Mouse (Mus musculus) liver, embryonic 11.5 days (tissue): ENCODE results near the gene Creld1. TPM values are rescaled to one million over a fixed set of nuclear protein-coding genes. Genes with fewer than 3 reads are reported as not detected.

ENCODE experiments used
- ATAC-seq: fragments of 200-750 bp; cut with Nextera tagmentation; replicated peaks from 2 replicates; pipeline ENCODE4 v1.8.0; 2017; ENCODE audit warnings: moderate number of reproducible peaks, mild to moderate bottlenecking, moderate TSS enrichment, moderate library complexity; ENCODE audit not compliant: low FRiP score
- DNase-seq: peaks from one replicate; pipeline ENCODE4 v3.0.0-alpha.2; 2017; ENCODE audit warnings: low spot score
- H3K27ac ChIP-seq: fragments of 300-500 bp; sonication (generic); 2 replicates; pipeline ENCODE4 v1.5.1; 2014; ENCODE audit warnings: mild to moderate bottlenecking, low read depth, low read length, control low read depth
- H3K27me3 ChIP-seq: fragments of 300-500 bp; sonication (generic); replicated peaks from 2 replicates; pipeline ENCODE4 v1.6.1; 2014; ENCODE audit warnings: low read length, mixed read lengths; ENCODE audit not compliant: control insufficient read depth, insufficient read depth
- H3K36me3 ChIP-seq: fragments of 300-500 bp; sonication (generic); 2 replicates; pipeline ENCODE4 v1.6.1; 2014; ENCODE audit warnings: mild to moderate bottlenecking, low read length, moderate library complexity, mixed read lengths; ENCODE audit not compliant: control insufficient read depth, insufficient read depth
- H3K4me1 ChIP-seq: fragments of 300-500 bp; sonication (generic); replicated peaks from 2 replicates; pipeline ENCODE4 v1.6.1; 2014; ENCODE audit warnings: low read length, mixed read lengths; ENCODE audit not compliant: control insufficient read depth, insufficient read depth
- H3K4me2 ChIP-seq: fragments of 300-500 bp; sonication (generic); 2 replicates; pipeline ENCODE4 v1.6.1; 2014; ENCODE audit warnings: mild to moderate bottlenecking, control low read depth, moderate library complexity
- H3K4me3 ChIP-seq: fragments of 300-500 bp; sonication (generic); 2 replicates; pipeline ENCODE4 v1.5.1; 2014; ENCODE audit warnings: low read depth, low read length, control low read depth
- H3K9ac ChIP-seq: fragments of 300-500 bp; sonication (generic); 2 replicates; pipeline ENCODE4 v1.6.1; 2014; ENCODE audit warnings: low read depth, low read length, control low read depth
- H3K9me3 ChIP-seq: fragments of 300-500 bp; sonication (generic); 2 replicates; pipeline ENCODE4 v1.6.1; 2016; ENCODE audit warnings: low read length, inconsistent platforms, mixed read lengths; ENCODE audit not compliant: control insufficient read depth
- WGBS: fragments of 180-500 bp; shearing (Covaris S2); extraction: QIAGEN DNeasy Blood & Tissue Kit; methylation state at CpG from one replicate; pipeline ENCODE4 v1.1.7; 2014; 5-methylcytosine and 5-hydroxymethylcytosine counted together
- polyA plus RNA-seq: library from polyadenylated mRNA; unstranded; fragments of >200 nt; fragmentation: Nextera tagmentation; extraction: Ambion mirVana; gene quantifications from 2 replicates; pipeline ENCODE4 v1.2.1, GENCODE M21; 2014

Creld1 gene
- polyA plus RNA-seq, 1 experiment from 2014 or later, result 18.5 TPM

DNA sequence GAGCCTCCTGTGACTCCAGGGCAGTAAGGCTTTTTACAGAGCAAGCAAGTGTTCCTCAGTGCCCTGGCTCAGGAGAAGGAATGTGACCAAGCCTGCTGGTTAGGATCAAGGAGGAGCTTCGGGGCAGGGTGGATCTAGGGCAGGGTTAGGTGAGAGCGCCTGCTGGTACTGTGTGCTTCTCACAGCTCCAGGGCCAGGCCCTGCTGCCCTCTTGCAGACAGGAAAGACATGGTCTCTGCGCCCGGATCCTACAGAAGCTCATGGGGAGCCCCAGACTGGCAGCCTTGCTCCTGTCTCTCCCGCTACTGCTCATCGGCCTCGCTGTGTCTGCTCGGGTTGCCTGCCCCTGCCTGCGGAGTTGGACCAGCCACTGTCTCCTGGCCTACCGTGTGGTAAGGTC lies 24.5 kb upstream of the Creld1 start:
- ATAC-seq (no peak), DNase-seq (no peak)
- H3K9ac ChIP-seq, result no peak overlapping the region
- H3K4me2 ChIP-seq, result no peak overlapping the region
- 0 out of 2 replicates have a peak, but pooled peaks cover 2% of the 10 kb centered on the region for H3K4me1 ChIP-seq
- no peaks in the 10 kb centered on the region for H3K27me3 ChIP-seq
- H3K4me3 ChIP-seq, result no peak overlapping the region
- WGBS, result 58% methylated on average over 10 of the region's 10 CpGs
- H3K9me3 ChIP-seq, result no peaks in the 10 kb centered on the region
- no peaks in the 10 kb centered on the region for H3K36me3 ChIP-seq
- no peak overlapping the region for H3K27ac ChIP-seq

DNA sequence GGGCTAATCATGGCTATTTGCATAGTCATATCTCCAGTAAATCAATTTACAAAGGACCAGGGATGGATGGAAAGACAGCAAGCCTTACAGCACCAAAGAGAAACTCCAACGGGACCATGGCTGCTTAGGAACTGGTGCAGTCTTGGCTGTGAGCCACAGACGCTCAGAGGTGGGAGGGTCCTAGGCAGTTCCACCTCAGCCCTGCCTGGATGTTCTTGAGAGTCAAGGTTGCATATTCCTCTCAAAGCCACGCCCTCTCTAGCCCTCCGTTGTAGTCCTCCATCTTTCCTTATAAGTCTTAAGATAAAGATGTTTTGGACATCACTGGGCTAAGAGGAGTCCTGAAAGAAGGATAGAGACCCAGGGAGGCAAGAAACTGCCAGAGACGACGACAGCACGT lies 19.1 kb upstream of the Creld1 start:
- Histone ChIP-seq H3K4me3 (no peak overlapping the region), H3K27ac (no peak overlapping the region), H3K36me3 (no peaks in the 10 kb centered on the region), H3K4me2 (no peak overlapping the region), H3K9ac (no peak overlapping the region), H3K27me3 (no peaks in the 10 kb centered on the region), H3K4me1 (peaks cover under 1% of the 10 kb centered on the region; the same call in 1 of the 2 replicates), H3K9me3 (no peaks in the 10 kb centered on the region)
- 63% methylated on average over 7 of the region's 7 CpGs for WGBS
- no peak for ATAC-seq
- no peak for DNase-seq

DNA sequence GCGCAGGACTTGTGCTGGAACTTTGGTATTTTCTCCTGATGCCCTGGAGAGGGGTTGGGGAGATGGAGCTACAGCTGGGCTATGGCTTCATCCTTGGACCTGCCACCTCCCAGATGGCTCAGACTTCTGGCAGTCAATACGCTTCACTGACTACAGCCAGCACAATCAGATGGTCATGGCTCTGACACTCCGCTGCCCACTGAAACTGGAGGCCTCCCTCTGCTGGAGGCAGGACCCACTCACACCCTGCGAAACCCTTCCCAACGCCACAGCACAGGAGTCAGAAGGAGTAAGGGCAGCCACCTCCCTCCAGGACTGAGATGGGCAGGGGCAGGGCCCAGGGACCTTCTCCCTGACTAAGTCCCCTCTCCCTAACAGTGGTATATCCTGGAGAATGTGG lies 17.5 kb upstream of the Creld1 start:
- no peak overlapping the region for H3K4me3 ChIP-seq
- no peak overlapping the region for H3K27ac ChIP-seq
- H3K9ac ChIP-seq, result no peak overlapping the region
- peaks cover 8% of the 10 kb centered on the region for H3K4me1 ChIP-seq
- no peaks in the 10 kb centered on the region for H3K9me3 ChIP-seq
- H3K4me2 ChIP-seq, result no peak overlapping the region
- WGBS, result 56% methylated on average over 5 of the region's 5 CpGs
- H3K27me3 ChIP-seq, result peaks cover 10% of the 10 kb centered on the region
- no peaks in the 10 kb centered on the region for H3K36me3 ChIP-seq
- ATAC-seq, result no peak
- no peak for DNase-seq

DNA sequence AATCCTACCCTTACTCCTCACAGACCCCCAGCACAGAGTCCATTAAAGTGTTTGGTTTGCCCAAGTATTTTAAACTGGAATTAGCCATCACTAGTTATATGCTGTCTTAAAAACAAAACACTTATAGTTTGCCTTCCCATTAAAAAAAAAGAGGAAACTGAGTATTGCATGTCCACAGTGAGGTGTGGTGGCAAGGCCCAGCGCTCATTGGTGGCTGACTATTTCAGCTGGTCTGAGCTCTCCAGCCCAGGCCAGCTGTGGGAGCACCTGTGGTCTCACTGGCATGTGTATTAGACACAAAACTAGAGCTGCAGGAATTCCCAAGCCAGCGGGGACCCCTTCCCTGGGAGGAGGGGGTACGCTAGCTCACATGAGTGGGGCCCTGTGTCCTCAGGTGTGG lies 14.6 kb upstream of the Creld1 start:
- 68% methylated on average over 3 of the region's 3 CpGs for WGBS
- ATAC-seq (no peak), DNase-seq (no peak)
- Histone ChIP-seq H3K4me1 (peaks cover 11% of the 10 kb centered on the region), H3K4me2 (no peak overlapping the region), H3K9me3 (no peaks in the 10 kb centered on the region), H3K9ac (no peak overlapping the region), H3K27me3 (peaks cover 26% of the 10 kb centered on the region), H3K4me3 (no peak overlapping the region), H3K36me3 (no peaks in the 10 kb centered on the region), H3K27ac (no peak overlapping the region)

DNA sequence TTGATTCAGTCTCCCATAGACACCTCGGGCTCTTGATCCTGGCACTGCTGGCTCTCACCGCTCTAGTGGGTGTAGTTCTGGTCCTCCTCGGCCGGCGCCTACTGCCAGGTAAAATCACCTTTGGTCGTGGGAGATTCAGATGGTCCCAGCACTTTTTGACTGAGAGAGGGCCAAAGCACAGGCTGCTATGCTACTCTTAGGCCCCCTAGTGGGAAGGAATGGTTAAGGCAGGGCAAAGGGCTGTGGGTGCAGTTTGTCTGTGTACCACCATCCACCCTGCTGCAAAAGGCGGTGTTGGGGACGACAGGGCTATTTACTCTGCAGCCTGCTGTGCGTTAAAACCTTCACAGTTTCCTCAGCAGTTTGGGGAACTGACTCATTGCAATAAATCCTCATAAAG lies 14.1 kb upstream of the Creld1 start:
- ATAC-seq, result peak; percentile 67
- H3K4me2 ChIP-seq, result peak overlapping the region; percentile 77
- no peaks in the 10 kb centered on the region for H3K36me3 ChIP-seq
- 6% methylated on average over 9 of the region's 9 CpGs for WGBS
- H3K9me3 ChIP-seq, result no peaks in the 10 kb centered on the region
- peaks cover 11% of the 10 kb centered on the region for H3K4me1 ChIP-seq
- H3K27ac ChIP-seq, result no peak overlapping the region
- DNase-seq, result peak; percentile 54
- peaks cover 28% of the 10 kb centered on the region for H3K27me3 ChIP-seq
- H3K4me3 ChIP-seq, result peak overlapping the region; percentile 44
- peak overlapping the region; percentile 39 for H3K9ac ChIP-seq

DNA sequence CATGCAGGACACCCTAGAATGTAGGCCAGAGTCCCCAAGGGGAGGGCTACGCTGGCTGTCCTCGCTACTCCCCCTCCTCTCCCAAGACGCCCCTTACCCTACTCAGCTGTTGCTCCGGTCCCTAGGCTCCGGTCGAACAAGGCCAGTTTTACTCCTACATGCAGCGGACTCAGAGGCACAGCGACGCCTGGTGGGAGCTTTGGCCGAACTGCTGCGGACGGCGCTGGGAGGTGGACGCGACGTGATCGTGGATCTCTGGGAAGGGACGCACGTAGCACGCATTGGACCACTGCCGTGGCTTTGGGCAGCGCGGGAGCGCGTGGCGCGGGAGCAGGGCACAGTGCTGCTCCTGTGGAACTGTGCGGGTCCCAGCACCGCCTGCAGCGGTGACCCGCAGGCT lies 13.7 kb upstream of the Creld1 start:
- H3K27me3 ChIP-seq, result peaks cover 28% of the 10 kb centered on the region

DNA sequence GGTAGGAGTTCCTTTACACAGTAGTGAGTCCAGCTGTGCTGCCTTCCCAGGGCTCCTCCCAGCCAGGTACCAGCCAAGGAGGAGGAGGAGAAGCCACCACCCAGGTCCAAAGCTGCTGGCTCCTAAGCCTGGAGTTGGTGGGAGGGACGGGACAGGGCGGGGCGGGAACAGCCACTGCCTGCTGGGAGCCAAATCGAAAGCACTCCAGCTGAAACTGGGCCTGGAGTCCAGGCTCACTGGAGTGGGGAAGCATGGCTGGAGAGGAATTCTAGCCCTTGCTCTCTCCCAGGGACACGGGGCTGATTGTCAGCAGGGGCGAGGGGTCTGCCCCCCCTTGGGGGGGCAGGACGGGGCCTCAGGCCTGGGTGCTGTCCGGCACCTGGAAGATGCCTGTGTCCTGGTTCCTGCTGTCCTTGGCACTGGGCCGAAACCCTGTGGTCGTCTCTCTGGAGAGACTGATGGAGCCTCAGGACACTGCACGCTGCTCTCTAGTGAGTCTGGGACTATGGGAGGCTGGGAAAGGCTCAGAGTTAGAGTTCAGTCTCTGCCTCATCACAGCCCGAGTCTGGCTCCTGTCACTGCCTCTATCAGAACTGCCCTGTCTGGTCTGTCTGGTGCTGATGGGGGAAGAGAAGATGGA lies 11.7 kb upstream of the Creld1 start, which contains the start of gene Il17rc:
TSS of gene Il17rc (plus strand) at position 131 of the 640 bp plus-strand sequence.
- Histone ChIP-seq H3K4me2 (peak within 1 kb of the TSS; percentile 39), H3K27me3 (peaks cover 28% of the 10 kb centered on the region), H3K9me3 (no peaks in the 10 kb centered on the region), H3K9ac (peak within 1 kb of the TSS; percentile 6; the same call in 1 of the 2 replicates), H3K36me3 (no peaks in the 10 kb centered on the region), H3K27ac (no peak within 1 kb of the TSS), H3K4me3 (peak within 1 kb of the TSS; percentile 18; the same call in 1 of the 2 replicates), H3K4me1 (peaks cover 11% of the 10 kb centered on the region)
- no peak for DNase-seq
- 37% methylated on average over 12 of the region's 12 CpGs for WGBS
- ATAC-seq, result 0 out of 2 replicates have a peak, but pooled peaks have one; percentile 9

More for the DNA sequence above, 13.7 kb upstream of the Creld1 start:
- DNase-seq (peak; percentile 70), ATAC-seq (peak; percentile 66)
- peaks cover 11% of the 10 kb centered on the region for H3K4me1 ChIP-seq
- no peaks in the 10 kb centered on the region for H3K9me3 ChIP-seq
- 2% methylated on average over 31 of the region's 31 CpGs for WGBS
- H3K4me2 ChIP-seq, result peak overlapping the region; percentile 77
- peak overlapping the region; percentile 44 for H3K4me3 ChIP-seq
- no peak overlapping the region for H3K27ac ChIP-seq
- peak overlapping the region; percentile 39 for H3K9ac ChIP-seq
- no peaks in the 10 kb centered on the region for H3K36me3 ChIP-seq

DNA sequence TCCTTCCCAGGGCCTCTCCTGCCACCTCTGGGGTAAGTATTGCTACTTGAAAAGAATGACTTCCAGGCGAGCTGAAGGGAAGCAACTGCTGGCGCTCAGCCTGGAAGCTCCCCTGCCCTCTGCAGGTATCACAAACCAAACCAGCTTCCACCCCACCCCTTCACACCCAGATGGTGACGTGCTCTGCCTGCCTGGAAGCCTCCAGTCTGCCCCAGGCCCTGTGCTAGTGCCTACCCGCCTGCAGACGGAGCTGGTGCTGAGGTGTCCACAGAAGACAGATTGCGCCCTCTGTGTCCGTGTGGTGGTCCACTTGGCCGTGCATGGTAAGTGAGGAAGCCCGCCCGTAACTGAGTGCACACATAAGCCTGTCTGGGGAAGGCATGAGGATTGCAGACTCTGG lies 11.0 kb upstream of the Creld1 start:
- H3K9me3 ChIP-seq, result no peaks in the 10 kb centered on the region
- H3K4me3 ChIP-seq, result no peak overlapping the region
- H3K36me3 ChIP-seq, result no peaks in the 10 kb centered on the region
- peaks cover 30% of the 10 kb centered on the region for H3K27me3 ChIP-seq
- ATAC-seq, result no peak
- H3K9ac ChIP-seq, result no peak overlapping the region
- peaks cover 11% of the 10 kb centered on the region for H3K4me1 ChIP-seq
- 67% methylated on average over 10 of the region's 10 CpGs for WGBS
- H3K4me2 ChIP-seq, result no peak overlapping the region; the same call in 1 of the 2 replicates
- H3K27ac ChIP-seq, result no peak overlapping the region
- no peak for DNase-seq

DNA sequence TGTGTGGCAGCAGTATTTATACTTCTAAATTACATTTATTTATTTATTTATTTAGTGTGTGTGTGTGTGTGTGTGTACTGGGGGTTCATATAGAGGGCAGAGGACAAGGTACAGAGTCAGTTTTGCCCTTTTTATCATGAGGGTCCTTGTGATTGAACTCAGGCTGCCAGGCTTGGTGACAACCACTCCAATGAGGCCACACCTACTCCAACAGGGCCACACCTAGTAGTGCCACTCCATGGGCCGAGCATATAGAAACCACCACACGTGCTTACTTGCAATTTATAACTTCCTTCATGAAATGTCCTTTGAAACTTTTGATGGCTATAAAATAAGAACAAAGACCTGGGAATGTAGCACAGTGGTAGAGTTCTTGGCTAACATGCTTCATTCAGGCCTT lies 9.9 kb upstream of the Creld1 start:
- WGBS, result 61% methylated on average over 2 of the region's 2 CpGs
- no peak for DNase-seq
- H3K9ac ChIP-seq, result no peak overlapping the region
- no peak overlapping the region for H3K27ac ChIP-seq
- no peaks in the 10 kb centered on the region for H3K9me3 ChIP-seq
- H3K4me3 ChIP-seq, result no peak overlapping the region
- peaks cover 11% of the 10 kb centered on the region for H3K4me1 ChIP-seq
- no peak overlapping the region for H3K4me2 ChIP-seq
- H3K36me3 ChIP-seq, result no peaks in the 10 kb centered on the region
- ATAC-seq, result no peak
- H3K27me3 ChIP-seq, result peaks cover 30% of the 10 kb centered on the region
